Mouse (Mus musculus) kidney, adult 9 months (tissue): Measurements from ENCODE around the gene Fbrs.
"Not testable (repeated sequence)": the region's sequence is repeated elsewhere in the genome, so short reads cannot be mapped to it uniquely, and the experiment has no call there.

Experiments
- DNase-seq: peaks from one replicate; pipeline ENCODE4 v3.0.0; 2022

Fbrs gene

GRCm38 (mm10) chr7:127476855-127477254, 2.1 kb upstream of the Fbrs start:
- DNase-seq: no peak

DNA sequence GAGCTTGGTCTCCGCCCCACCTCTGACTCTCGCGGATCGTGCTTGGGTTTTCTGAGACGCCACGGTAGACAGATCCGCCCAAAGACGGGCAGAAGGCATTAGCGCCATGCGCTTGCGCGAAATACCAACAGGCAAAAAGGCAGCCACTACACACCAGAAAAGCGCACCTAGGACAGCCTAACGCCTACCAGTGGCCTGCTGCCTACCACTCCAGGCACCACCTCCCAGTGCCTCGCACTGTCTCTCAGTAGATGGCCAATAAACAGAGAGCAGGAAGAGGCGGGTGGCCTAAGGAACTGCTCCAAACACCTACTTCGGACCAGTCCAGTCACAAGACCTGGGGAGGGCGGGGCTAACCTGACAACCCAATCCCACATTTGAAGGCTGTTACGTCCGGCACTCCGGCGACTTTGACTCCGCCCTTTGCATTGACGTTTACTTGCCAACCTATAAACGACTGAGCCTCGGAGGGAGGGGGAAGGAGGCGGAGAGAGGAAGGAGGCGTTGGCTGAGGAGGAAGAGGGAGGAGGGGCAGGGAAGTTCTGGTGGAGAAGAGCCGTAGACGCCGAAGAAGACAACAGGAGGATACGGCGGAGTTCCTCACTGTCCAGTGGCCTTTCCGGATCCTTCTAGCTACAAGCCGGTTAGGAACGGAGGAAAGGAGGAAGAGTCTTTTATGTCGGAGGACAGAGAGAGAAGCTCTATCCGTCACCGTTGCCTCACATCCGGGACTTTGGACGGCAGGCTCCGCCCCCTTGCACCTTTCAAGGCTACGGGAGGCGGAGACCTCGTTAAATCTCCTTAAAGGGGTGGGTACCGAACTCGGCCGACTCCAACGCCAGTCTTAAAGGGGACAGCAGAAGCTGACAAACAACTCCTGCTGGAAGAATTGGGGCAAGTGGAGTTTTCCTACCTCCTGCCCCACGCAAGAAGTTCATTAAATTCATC, 1.0 kb upstream of the Fbrs start:
- peak; percentile 100 for DNase-seq

- peak; percentile 29 for DNase-seq
Observed at GRCm38 (mm10) chr7:127479318-127480225, 573 bp downstream of the Fbrs start.

DNA sequence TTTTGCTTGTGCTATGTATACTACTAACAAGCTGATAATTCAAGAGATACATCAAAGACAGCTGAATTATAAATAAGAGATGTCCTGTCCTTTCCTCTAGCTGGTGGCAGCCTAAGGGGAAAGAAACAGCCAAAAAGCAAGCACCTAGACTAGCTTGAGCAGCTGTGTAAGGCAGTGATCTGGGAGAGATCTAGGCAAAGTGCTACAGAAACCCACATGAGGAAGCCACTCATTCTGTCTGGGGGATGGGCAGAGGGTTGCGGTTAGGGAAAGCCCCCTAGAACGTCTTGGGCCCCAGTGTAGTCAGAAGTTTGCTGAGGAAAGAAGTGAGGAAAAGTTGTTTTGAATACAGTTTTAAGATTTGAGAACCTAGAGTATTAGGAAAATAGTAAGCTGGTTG, 1.3 kb downstream of the Fbrs start:
- DNase-seq: peak; percentile 22

DNA sequence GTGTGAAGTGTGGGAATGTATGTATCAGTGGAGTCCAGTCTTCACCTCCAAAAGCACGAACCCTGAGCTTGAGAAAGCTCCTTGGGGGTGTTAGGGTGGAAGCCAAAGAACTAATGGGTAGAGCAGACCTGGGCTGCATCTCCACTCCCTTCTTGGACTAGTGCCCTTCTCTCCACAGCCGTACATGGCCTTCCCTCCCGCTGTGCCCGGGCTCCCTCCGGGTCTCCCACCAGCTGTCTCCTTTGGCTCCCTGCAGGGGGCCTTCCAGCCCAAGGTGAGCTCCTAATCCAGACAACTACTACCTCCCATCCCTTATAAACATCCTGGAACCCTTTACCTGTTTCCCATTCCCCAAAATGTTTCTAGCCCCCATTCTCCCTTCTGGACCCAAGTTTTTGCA, 6.4 kb downstream of the Fbrs start:
- DNase-seq: no peak

DNA sequence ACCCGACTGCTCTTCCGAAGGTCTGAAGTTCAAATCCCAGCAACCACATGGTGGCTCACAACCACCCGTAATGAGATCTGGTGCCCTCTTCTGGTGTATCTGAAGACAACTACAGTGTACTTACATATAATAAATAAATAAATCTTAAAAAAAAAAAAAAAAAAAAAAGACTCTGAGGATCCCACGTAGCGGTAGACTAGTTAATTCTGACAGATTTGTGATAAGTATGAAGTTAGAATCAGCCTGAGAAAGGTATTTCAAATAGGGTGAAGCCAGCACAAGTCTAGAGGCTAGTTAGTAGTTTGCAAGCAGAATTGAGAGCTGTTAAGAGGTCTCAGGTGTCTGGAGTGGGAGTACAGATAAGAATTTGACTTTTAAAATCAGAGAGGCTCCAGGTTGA, 9.4 kb downstream of the Fbrs start:
- DNase-seq: not testable (repeated sequence)

GRCm38 (mm10) chr7:127489982-127490381, 11.0 kb downstream of the Fbrs start:
- DNase-seq: no peak

GRCm38 (mm10) chr7:127491846-127492245, 12.8 kb downstream of the Fbrs start:
- DNase-seq: no peak

GRCm38 (mm10) chr7:127494648-127495047, 15.6 kb downstream of the Fbrs start:
- DNase-seq: no peak

DNA sequence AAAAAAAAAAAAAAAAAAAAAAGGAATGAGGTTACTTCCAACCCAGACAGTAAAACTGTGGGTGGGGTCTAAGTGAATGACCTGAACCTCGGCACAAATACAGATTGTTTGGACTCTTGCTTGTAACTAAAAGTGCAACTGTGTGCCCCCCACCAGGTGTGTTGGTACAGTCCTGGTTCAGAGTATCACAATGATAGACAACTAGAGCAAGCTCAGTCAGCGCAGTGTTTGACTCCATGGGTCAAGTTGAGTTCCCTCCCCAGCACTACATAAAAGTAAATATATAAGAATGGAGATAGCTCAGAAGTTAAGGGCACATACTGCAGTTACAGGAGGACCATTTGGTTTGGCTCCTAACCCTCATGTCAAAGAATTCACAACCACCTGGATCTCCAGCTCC, 18.4 kb downstream of the Fbrs start:
- no peak for DNase-seq

GRCm38 (mm10) chr7:127498407-127498806, 19.4 kb downstream of the Fbrs start:
- peak; percentile 64 for DNase-seq

DNA sequence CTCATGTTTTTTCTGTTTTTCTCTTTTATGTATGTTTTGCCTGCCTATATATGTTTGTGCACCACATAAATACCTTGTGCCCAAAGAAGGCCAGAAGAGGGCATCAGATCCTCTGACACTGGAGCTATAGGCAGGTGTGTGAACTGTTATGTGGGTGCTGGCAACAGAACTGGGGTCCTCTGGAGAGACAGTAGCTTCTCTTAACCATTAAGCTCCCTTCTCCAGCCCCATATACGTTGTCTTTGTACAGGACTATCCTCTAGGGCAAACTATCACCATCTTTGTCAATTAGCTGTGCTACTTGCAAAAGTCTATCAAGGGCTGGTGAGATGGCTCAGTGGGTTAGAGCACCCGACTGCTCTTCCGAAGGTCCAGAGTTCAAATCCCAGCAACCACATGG, 29.3 kb downstream of the Fbrs start:
- DNase-seq: no peak

DNA sequence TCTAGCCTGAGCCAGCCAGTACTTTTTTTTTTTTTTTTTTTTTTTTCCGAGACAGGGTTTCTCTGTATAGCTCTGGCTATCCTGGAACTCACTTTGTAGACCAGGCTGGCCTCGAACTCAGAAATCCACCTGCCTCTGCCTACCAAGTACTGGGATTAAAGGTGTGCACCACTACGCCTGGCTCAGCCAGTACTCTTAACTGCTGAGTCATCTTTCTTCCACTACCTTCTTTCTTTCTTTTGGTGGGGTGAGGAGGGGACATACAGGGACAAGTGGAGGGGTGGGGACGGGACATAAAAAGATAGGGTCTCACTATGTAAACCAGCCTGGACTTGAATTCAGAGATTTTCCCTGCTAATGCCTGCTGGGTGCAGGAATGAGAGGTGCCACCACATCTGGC, 30.8 kb downstream of the Fbrs start:
- DNase-seq: not testable (repeated sequence)

DNA sequence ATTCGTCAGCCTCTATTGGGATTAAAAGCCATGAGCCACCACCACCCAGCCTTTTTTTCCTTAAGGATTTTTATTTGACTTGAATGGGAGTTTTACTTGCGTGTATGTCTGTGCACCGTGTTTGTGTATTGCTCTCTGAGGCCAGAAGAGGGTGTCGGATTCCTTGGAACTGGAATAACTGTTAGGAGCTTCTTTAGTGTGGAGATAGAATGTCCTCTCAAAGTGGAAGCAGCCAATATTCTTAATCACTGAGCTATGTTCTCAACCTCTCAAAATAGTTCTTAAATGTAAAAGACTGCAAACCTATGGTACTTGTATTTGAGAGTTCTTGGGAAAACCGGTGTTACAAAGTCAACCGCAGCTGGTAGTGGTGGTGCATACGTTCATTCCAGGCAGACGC, 32.2 kb downstream of the Fbrs start:
- peak; percentile 55 for DNase-seq

GRCm38 (mm10) chr7:127511808-127512230, 32.8 kb downstream of the Fbrs start, which contains the start of gene Srcap:
Gene Srcap (plus strand): TSS chr7:127511983.
- DNase-seq: peak; percentile 98

- DNase-seq: peak; percentile 94
Observed at GRCm38 (mm10) chr7:127512231-127513015, 33.4 kb downstream of the Fbrs start.

GRCm38 (mm10) chr7:127513016-127513390, 34.0 kb downstream of the Fbrs start:
- peak; percentile 88 for DNase-seq

DNA sequence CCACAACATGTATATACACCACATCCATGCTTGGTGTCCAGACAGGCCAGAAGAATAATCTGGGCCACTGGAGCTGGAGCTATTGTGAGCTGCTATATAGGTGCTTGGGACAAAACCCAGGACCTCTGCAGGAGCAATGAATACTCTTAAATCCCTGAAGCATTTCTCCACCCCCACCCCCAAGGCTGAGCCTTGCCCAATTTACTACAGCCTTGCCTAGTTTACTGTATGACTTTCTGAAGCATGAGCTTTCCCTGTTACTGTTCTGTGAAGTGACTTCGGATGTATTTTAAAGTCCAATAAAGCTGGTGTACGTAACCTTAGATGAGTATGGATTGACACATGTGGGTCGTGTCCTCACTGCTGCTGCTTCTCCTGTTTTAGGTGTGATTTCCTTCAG, 34.8 kb downstream of the Fbrs start:
- peak; percentile 26 for DNase-seq

- DNase-seq: no peak
Observed at GRCm38 (mm10) chr7:127515846-127516245, 36.8 kb downstream of the Fbrs start.

GRCm38 (mm10) chr7:127516344-127516743, 37.3 kb downstream of the Fbrs start:
- DNase-seq: no peak

- DNase-seq: no peak
Observed at GRCm38 (mm10) chr7:127519284-127519683, 40.3 kb downstream of the Fbrs start, which contains the start of gene Gm42715. Gene Gm42715 (plus strand): TSS chr7:127519584.
